Mouse (Mus musculus) midbrain, embryonic 10.5 days (tissue): ENCODE measurements around the gene Drg1. TPM values are rescaled to one million over a fixed set of nuclear protein-coding genes. Genes with fewer than 3 reads are reported as not detected.
"Not testable (repeated sequence)": the region's sequence is repeated elsewhere in the genome, so short reads cannot be mapped to it uniquely, and the experiment has no call there.

Source experiments
- DNase-seq: peaks from one replicate; pipeline ENCODE4 v3.0.0-alpha.2; 2017; ENCODE audit warnings: low spot score
- H3K27ac ChIP-seq: fragments of 300-500 bp; sonication (generic); replicated peaks from 2 replicates; pipeline ENCODE4 v1.5.1; 2016; ENCODE audit warnings: mild to moderate bottlenecking
- H3K27me3 ChIP-seq: fragments of 300-500 bp; sonication (generic); 2 replicates; pipeline ENCODE4 v1.6.1; 2016; ENCODE audit warnings: low read depth, mild to moderate bottlenecking; ENCODE audit not compliant: poor library complexity, severe bottlenecking
- H3K36me3 ChIP-seq: fragments of 300-500 bp; sonication (generic); 2 replicates; pipeline ENCODE4 v1.6.1; 2016; ENCODE audit warnings: mild to moderate bottlenecking, moderate library complexity
- H3K4me1 ChIP-seq: fragments of 300-500 bp; sonication (generic); 2 replicates; pipeline ENCODE4 v1.6.1; 2016
- H3K4me3 ChIP-seq: fragments of 300-500 bp; sonication (generic); 2 replicates; pipeline ENCODE4 v1.5.1; 2016; ENCODE audit warnings: mild to moderate bottlenecking, moderate library complexity
- H3K9me3 ChIP-seq: fragments of 300-500 bp; sonication (generic); replicated peaks from 2 replicates; pipeline ENCODE4 v1.6.1; 2016; ENCODE audit warnings: mild to moderate bottlenecking
- WGBS: fragments of 180-500 bp; shearing (Covaris S2); methylation state at CpG from one replicate; pipeline ENCODE4 v1.1.7; 2016; 5-methylcytosine and 5-hydroxymethylcytosine counted together
- polyA plus RNA-seq: library from polyadenylated mRNA; unstranded; fragments of >200 nt; fragmentation: Nextera tagmentation; extraction: Ambion mirVana; gene quantifications from 2 replicates; pipeline ENCODE4 v1.2.1, GENCODE M21; 2016

Drg1 gene
- polyA plus RNA-seq, 1 experiment from 2014 or later: 344 TPM

- H3K27me3 ChIP-seq: no peaks in the 10 kb centered on the region
- peak overlapping the region; percentile 52 for H3K4me3 ChIP-seq
- no peak for DNase-seq
- H3K36me3 ChIP-seq: peaks cover 24% of the 10 kb centered on the region
- 8% methylated on average over 16 of the region's 16 CpGs for WGBS
- peak overlapping the region; percentile 85 for H3K27ac ChIP-seq
- peaks cover 14% of the 10 kb centered on the region for H3K4me1 ChIP-seq
- no peaks in the 10 kb centered on the region for H3K9me3 ChIP-seq
Observed at GRCm38 (mm10) chr11:3201326-3202230, 64.6 kb downstream of the Drg1 start.

GRCm38 (mm10) chr11:3200636-3201035 lies 65.6 kb downstream of the Drg1 start:
- peaks cover 15% of the 10 kb centered on the region for H3K36me3 ChIP-seq
- H3K9me3 ChIP-seq, H3K4me3 ChIP-seq, H3K27me3 ChIP-seq, H3K27ac ChIP-seq, DNase-seq: not testable (repeated sequence)
- H3K4me1 ChIP-seq: peaks cover 14% of the 10 kb centered on the region
- WGBS: 92% methylated on average over 6 of the region's 7 CpGs

- H3K27ac ChIP-seq: no peak within 1 kb of the TSS
- WGBS: 85% methylated on average over 25 of the region's 25 CpGs
- no peaks in the 10 kb centered on the region for H3K9me3 ChIP-seq
- H3K36me3 ChIP-seq: no peaks in the 10 kb centered on the region
- DNase-seq: no peak
- no peak within 1 kb of the TSS for H3K4me3 ChIP-seq
- H3K27me3 ChIP-seq: no peaks in the 10 kb centered on the region
- H3K4me1 ChIP-seq: no peaks in the 10 kb centered on the region
Observed at GRCm38 (mm10) chr11:3193363-3193762, 72.9 kb downstream of the Drg1 start, which contains the start of gene Sfi1. Gene Sfi1 (minus strand): TSS chr11:3193463.

- DNase-seq, H3K4me1 ChIP-seq, H3K27me3 ChIP-seq, H3K4me3 ChIP-seq, H3K27ac ChIP-seq, H3K36me3 ChIP-seq: not testable (repeated sequence)
- WGBS: 93% methylated on average over 1 of the region's 1 CpGs
- H3K9me3 ChIP-seq: peaks cover 15% of the 10 kb centered on the region
Observed at GRCm38 (mm10) chr11:3182707-3183106, 83.5 kb downstream of the Drg1 start.

GRCm38 (mm10) chr11:3181971-3182370 lies 84.2 kb downstream of the Drg1 start:
- WGBS: 46% methylated on average over 1 of the region's 1 CpGs
- not testable (repeated sequence) for H3K4me3 ChIP-seq, H3K27ac ChIP-seq, H3K27me3 ChIP-seq, H3K36me3 ChIP-seq, DNase-seq, H3K4me1 ChIP-seq
- peaks cover 15% of the 10 kb centered on the region for H3K9me3 ChIP-seq

GRCm38 (mm10) chr11:3181250-3181649 lies 85.0 kb downstream of the Drg1 start:
- H3K36me3 ChIP-seq, H3K4me1 ChIP-seq, H3K27me3 ChIP-seq, H3K4me3 ChIP-seq, H3K27ac ChIP-seq: not testable (repeated sequence)
- 65% methylated on average over 4 of the region's 4 CpGs for WGBS
- H3K9me3 ChIP-seq: peaks cover 15% of the 10 kb centered on the region
- peak; percentile 49 for DNase-seq

GRCm38 (mm10) chr11:3180510-3181160 lies 85.6 kb downstream of the Drg1 start:
- DNase-seq, H3K4me3 ChIP-seq, H3K27me3 ChIP-seq, H3K36me3 ChIP-seq, H3K4me1 ChIP-seq, H3K27ac ChIP-seq: not testable (repeated sequence)
- 74% methylated on average over 6 of the region's 6 CpGs for WGBS
- peaks cover 15% of the 10 kb centered on the region for H3K9me3 ChIP-seq

GRCm38 (mm10) chr11:3179726-3180092 lies 86.5 kb downstream of the Drg1 start:
- H3K27me3 ChIP-seq, H3K4me1 ChIP-seq, H3K36me3 ChIP-seq, H3K4me3 ChIP-seq, DNase-seq, H3K27ac ChIP-seq: not testable (repeated sequence)
- peaks cover 15% of the 10 kb centered on the region for H3K9me3 ChIP-seq
- WGBS: 87% methylated on average over 7 of the region's 7 CpGs

GRCm38 (mm10) chr11:3178968-3179725 lies 87.1 kb downstream of the Drg1 start:
- H3K4me1 ChIP-seq, H3K4me3 ChIP-seq, H3K36me3 ChIP-seq, H3K27ac ChIP-seq, H3K27me3 ChIP-seq, DNase-seq: not testable (repeated sequence)
- WGBS: 90% methylated on average over 6 of the region's 6 CpGs
- peaks cover 15% of the 10 kb centered on the region for H3K9me3 ChIP-seq

GRCm38 (mm10) chr11:3173425-3174318 lies 92.5 kb downstream of the Drg1 start:
- not testable (repeated sequence) for H3K36me3 ChIP-seq, H3K4me3 ChIP-seq, H3K4me1 ChIP-seq, H3K27me3 ChIP-seq, H3K27ac ChIP-seq
- 87% methylated on average over 11 of the region's 11 CpGs for WGBS
- peak; percentile 32 for DNase-seq
- peaks cover 15% of the 10 kb centered on the region for H3K9me3 ChIP-seq

- not testable (repeated sequence) for H3K36me3 ChIP-seq, H3K4me1 ChIP-seq, H3K4me3 ChIP-seq, H3K27me3 ChIP-seq, H3K27ac ChIP-seq, DNase-seq
- H3K9me3 ChIP-seq: peaks cover 15% of the 10 kb centered on the region
- 58% methylated on average over 6 of the region's 6 CpGs for WGBS
Observed at GRCm38 (mm10) chr11:3172526-3172925, 93.7 kb downstream of the Drg1 start.

GRCm38 (mm10) chr11:3171931-3172330 lies 94.3 kb downstream of the Drg1 start:
- not testable (repeated sequence) for DNase-seq, H3K27me3 ChIP-seq, H3K27ac ChIP-seq, H3K4me1 ChIP-seq, H3K36me3 ChIP-seq, H3K4me3 ChIP-seq
- H3K9me3 ChIP-seq: peaks cover 15% of the 10 kb centered on the region
- 72% methylated on average over 1 of the region's 1 CpGs for WGBS
